Mouse (Mus musculus) C2C12 (cell line): ENCODE results near the gene Efnb1.

Experiments
- CTCF ChIP-seq: IDR thresholded peaks from one replicate; pipeline ENCODE4 v1.5.1; 2011; ENCODE audit not compliant: control insufficient read depth, insufficient read depth, insufficient read length
- FOSL1 ChIP-seq: IDR thresholded peaks from one replicate; pipeline ENCODE4 v1.8.0; 2011; ENCODE audit warnings: mild to moderate bottlenecking, low read length; ENCODE audit not compliant: poor library complexity, insufficient read depth, severe bottlenecking
- MAX ChIP-seq: IDR thresholded peaks from one replicate; pipeline ENCODE4 v1.6.1; 2011; ENCODE audit warnings: mild to moderate bottlenecking, control low read depth

- TF ChIP-seq MAX (no peak), CTCF (no peak), FOSL1 (no peak)
Measured at GRCm38 (mm10) chrX:99196910-99197309, 61.0 kb downstream of the Efnb1 start.
